Mouse (Mus musculus) MEL (cell line): Measurements from ENCODE around the gene Fam120c.

Experiments used
- CTCF ChIP-seq, 3 experiments: IDR thresholded peaks in 2 of 3; conservative IDR thresholded peaks in 1 of 3; 2 replicates each; pipeline ENCODE4 v1.5.1; 2011 to 2012; ENCODE audit warnings: low read length in 3 of 3, low read depth in 2 of 3, mild to moderate bottlenecking in 2 of 3, improper control_type of control experiment in 1 of 3, inconsistent platforms in 1 of 3, mixed read lengths in 1 of 3, moderate library complexity in 1 of 3; ENCODE audit not compliant: control insufficient read depth in 1 of 3, insufficient read depth in 1 of 3, poor library complexity in 1 of 3, severe bottlenecking in 1 of 3
- E2F4 ChIP-seq: IDR thresholded peaks from 2 replicates; pipeline ENCODE4 v1.6.1; 2011; ENCODE audit warnings: low read depth, low read length, improper control_type of control experiment, borderline replicate concordance
- HCFC1 ChIP-seq: IDR thresholded peaks from 2 replicates; pipeline ENCODE4 v1.6.1; 2012; ENCODE audit warnings: low read depth, mild to moderate bottlenecking, inconsistent platforms, low read length, improper control_type of control experiment, moderate library complexity
- MAFK ChIP-seq: IDR thresholded peaks from 2 replicates; pipeline ENCODE4 v1.6.1; 2011; ENCODE audit warnings: low read depth, mild to moderate bottlenecking, low read length, improper control_type of control experiment, borderline replicate concordance
- MAX ChIP-seq: IDR thresholded peaks from 2 replicates; pipeline ENCODE4 v1.6.1; 2011; ENCODE audit warnings: low read length, improper control_type of control experiment
- MYC ChIP-seq: IDR thresholded peaks from 2 replicates; pipeline ENCODE4 v1.6.1; 2011; ENCODE audit warnings: low read depth, mild to moderate bottlenecking, low read length, improper control_type of control experiment, moderate library complexity
- POLR2A ChIP-seq, 2 experiments: IDR thresholded peaks; 2 replicates each; pipeline ENCODE4 v1.6.1; 2011 to 2012; ENCODE audit warnings: low read length in 2 of 2, mild to moderate bottlenecking in 2 of 2, control low read depth in 1 of 2, improper control_type of control experiment in 1 of 2, low read depth in 1 of 2, moderate library complexity in 1 of 2; ENCODE audit not compliant: control insufficient read depth in 1 of 2, insufficient read depth in 1 of 2, poor library complexity in 1 of 2
- POLR2AphosphoS5 ChIP-seq: IDR thresholded peaks from 2 replicates; pipeline ENCODE4 v1.6.1; 2012; ENCODE audit warnings: low read depth, borderline replicate concordance, mild to moderate bottlenecking, inconsistent platforms, low read length, moderate library complexity, mixed read lengths
- TAL1 ChIP-seq: IDR thresholded peaks from 2 replicates; pipeline ENCODE4 v1.6.1; 2012; ENCODE audit warnings: mild to moderate bottlenecking, inconsistent platforms, low read length, moderate library complexity, mixed read lengths
- TBP ChIP-seq: IDR thresholded peaks from 2 replicates; pipeline ENCODE4 v1.8.0; 2011; ENCODE audit warnings: low read depth, low read length, improper control_type of control experiment

GRCm38 (mm10) chrX:151344501-151344984 is 568 bp downstream of the Fam120c start:
- TF ChIP-seq POLR2AphosphoS5 = no peak
- peak; percentile 18 to 67; a peak in 2 of 4 replicates for TF ChIP-seq POLR2A (IDR thresholded peaks at IDR 0.05; ENCODE audit: control insufficient read depth in 1 of 2, insufficient read depth in 1 of 2, low read depth in 1 of 2, low read length in 2 of 2, poor library complexity in 1 of 2)
- TF ChIP-seq TAL1 = no peak
- no peak for TF ChIP-seq TBP
- no peak for TF ChIP-seq CTCF (IDR thresholded peaks at IDR 0.05 in 2 of 3, conservative IDR thresholded peaks at IDR 0.05 in 1 of 3; ENCODE audit: control insufficient read depth in 1 of 3, insufficient read depth in 1 of 3, low read depth in 2 of 3, low read length in 3 of 3, poor library complexity in 1 of 3, severe bottlenecking in 1 of 3)
- TF ChIP-seq E2F4 = no peak
- peak; percentile 90 for TF ChIP-seq MYC
- TF ChIP-seq MAFK = no peak
- TF ChIP-seq MAX = peak; percentile 82
- peak; percentile 79 for TF ChIP-seq HCFC1
